Mouse (Mus musculus): Measurements from ENCODE around the gene Ddc.

Ddc gene

GRCm38 (mm10) chr11:11877891-11878277, 20.1 kb downstream of the Ddc start:
- no peak for DNase-seq (ENCODE audit: low spot score in 2 of 2)

GRCm38 (mm10) chr11:11876366-11876765, 21.6 kb downstream of the Ddc start:
- no peak for DNase-seq (ENCODE audit: low spot score in 2 of 2)

DNA sequence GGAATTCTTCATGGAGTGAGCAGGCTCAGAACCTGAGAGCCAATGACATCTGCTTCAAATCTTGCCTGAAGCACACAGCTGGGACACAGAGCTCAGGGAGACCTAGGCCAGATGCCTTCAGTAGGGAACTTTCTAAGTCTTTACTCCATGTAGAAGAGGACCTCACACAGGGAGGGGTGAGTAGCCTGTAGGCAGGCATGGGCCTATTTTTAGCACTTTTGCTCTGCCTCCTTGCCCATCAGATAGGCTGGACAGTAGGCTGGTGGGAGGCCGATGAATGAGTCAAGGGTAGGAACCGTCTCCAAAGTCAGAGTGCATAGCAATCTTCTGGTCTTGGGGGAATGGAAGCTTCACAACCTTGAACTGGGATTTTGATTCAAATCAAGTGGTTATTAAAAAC, 22.7 kb downstream of the Ddc start:
- no peak for DNase-seq (ENCODE audit: low spot score in 2 of 2)

- DNase-seq (ENCODE audit: low spot score in 2 of 2) = no peak
Observed at GRCm38 (mm10) chr11:11873023-11873908, 24.7 kb downstream of the Ddc start.

DNA sequence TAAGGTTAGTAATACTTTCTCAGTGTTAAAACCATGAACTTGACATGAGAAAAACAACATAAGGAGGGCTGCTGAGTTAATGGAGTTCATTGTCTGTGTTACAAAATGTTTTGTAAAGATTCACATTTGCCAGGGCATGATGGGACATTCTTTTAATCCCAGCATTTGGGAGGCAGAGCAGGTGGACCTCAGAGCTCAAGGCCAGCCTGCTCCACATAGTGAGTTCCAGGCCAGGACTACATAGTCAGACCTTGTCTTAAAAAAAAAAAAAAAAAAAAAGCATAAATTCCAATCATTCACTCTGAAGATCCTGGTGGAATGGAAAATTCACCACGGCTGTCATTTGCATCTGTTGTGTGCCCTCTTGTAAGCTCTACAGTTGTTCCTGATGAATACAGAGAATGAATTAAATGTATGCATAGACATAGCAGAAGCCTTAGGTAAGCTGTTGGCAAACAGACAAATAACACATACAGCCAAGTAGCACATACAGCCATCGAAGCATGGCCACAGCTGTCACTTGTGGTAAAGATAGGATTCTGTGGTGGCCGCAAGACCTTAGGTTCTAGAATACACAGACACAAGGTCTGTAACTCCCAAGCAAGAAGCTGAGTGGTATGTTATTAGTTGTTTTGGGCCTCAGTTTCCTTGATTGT, 25.7 kb downstream of the Ddc start:
- DNase-seq (ENCODE audit: low spot score in 2 of 2) = peak in 1 of 2 experiments; percentile 10

DNA sequence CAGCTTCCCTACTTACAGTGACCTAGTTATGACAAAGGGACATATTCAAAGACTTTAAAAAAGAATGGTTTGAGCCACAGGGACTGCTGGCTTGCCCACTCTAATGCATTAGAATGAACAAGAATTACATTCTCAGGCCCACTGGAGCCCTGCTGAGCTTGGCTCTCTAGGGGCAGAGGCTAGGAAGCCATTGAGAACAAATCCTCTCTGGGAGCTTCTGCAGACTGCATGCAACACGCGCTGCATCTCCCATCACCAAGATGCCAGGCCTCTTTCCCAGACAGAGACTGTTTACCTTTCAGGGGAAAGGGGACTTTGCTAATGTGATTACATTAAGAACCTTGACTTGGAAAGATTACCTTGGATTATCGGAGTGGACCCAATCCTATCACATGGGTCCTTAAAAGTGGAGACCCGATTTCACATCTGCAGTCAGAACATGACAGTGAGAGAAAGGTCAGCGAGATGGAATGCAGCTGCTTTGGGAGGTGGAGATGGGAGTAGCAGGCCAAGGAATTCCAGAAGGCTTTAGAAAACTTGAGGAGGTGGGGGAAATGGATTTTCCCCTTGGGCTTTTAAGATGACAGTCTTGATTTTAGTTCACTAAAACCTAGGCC, 26.6 kb downstream of the Ddc start:
- no peak for DNase-seq (ENCODE audit: low spot score in 2 of 2)

DNA sequence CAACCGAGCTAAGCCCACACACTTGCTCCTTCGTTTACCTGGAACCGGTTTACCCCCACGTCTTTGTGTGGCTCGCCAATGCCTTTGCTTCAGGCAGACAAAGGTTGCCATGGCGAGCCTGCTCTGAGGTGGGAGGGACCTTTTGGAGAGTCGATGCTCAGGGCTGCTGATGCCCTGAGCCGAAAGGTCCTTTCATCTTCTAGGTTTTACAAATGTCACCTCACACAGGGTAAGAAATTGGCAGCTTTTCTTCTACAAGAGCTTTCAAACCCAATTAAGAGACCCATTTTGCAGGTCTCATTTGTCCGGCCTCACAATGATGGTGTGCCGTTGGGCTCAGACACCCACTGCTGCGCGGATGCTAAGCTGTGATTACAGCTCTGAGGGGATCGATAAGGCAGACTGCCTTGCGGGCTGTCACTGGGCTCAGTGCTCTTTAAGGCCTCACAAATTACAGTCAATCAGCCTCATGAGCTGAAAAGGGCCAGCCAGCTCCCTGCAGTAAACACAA, 29.9 kb downstream of the Ddc start:
- DNase-seq (ENCODE audit: low spot score in 2 of 2) = no peak

- DNase-seq (ENCODE audit: low spot score in 2 of 2) = no peak
Observed at GRCm38 (mm10) chr11:11866696-11867095, 31.2 kb downstream of the Ddc start.

DNA sequence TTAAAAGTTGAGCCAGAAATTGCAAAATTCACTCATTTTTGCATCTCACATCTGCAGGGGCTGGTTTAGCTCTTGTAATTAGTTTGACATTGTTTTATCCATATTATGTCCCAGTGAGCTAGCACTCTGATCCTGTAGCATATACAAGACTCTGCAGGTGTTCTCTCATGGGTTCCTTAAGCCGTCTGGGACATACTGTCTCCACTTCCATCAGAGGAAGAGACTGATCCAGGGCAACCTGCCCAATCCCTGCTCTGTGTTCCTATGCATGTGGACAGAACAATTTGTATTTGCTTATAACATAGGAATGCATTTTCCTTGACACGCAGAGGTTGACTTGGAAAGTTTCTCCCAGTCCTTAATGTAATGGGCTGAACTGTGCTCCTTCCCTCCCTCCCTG, 32.8 kb downstream of the Ddc start:
- DNase-seq (ENCODE audit: low spot score in 2 of 2) = no peak

DNA sequence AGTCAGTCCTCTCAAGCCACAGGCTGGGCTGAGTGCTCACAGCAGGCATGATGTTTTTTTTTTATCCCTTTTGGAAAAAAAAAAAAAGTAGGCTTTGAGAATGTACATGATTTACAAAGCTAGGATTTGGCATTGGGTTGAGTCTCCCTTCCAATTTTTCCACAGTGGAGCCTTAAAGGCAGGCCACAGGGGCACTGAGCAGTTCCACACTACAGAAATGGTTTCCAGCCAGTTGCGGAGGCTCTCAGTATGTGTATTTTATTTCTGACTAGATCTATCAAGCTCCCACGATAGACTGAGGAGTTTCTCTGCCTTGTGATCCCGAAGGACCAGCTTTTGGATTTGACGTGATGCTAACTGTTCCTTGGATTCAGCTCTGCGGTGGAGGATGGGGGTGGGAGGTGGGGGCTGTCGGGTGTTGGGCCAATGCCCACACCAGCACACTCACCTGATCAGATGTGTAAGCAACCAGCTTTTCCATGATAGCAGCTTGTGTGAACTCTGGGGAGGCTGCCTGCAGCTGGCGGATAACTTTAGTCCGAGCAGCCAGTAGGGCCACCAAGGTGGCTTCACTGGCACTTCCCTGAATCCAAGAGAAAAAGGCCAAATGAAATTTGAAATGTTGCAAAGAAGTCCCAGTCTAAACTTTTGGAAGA, 33.4 kb downstream of the Ddc start:
- no peak for DNase-seq (ENCODE audit: low spot score in 2 of 2)

- DNase-seq (ENCODE audit: low spot score in 2 of 2) = no peak
Observed at GRCm38 (mm10) chr11:11862502-11862901, 35.4 kb downstream of the Ddc start.

DNA sequence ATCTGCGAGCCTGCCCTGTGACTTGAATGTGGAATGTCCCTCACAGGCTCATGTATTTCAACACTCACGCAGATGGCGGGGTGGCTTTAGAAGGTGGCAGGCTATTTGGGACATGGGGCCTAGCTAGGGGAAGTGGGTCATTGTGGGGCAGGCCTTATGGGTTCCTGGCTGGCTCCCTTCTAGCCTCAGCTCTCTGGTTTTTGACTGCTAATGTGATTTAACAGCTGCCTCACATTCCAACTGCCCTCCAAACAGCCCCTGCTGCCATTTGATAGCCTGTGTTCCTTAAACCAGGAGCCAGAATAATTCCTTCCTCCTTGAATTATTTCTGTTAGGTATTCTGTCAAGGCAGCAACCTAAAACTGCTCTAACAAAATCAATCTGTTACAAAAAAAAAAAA, 41.0 kb downstream of the Ddc start:
- DNase-seq (ENCODE audit: low spot score in 2 of 2) = no peak

DNA sequence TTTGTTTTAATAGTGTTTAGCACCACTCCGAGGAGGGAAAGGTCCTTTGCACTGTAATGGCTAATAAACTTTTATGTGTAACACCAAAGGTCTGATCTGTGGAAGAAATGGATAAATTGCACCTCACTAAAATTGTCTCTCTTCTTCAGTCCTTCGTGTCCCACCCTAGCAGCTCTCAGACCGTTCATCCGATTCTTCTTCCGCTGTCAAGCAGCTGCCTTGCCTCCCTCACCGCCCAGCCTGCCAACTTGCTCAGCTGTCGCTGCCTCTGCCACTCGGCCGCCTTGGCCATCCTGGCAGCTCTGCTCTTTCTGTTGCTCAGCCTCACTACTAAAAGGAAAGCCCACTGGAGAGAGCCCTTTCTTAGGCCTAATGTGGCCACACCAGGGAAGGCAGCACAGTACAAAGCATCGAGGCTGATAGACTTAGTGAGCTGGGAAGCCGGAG, 42.2 kb downstream of the Ddc start:
- DNase-seq (ENCODE audit: low spot score in 2 of 2) = no peak

DNA sequence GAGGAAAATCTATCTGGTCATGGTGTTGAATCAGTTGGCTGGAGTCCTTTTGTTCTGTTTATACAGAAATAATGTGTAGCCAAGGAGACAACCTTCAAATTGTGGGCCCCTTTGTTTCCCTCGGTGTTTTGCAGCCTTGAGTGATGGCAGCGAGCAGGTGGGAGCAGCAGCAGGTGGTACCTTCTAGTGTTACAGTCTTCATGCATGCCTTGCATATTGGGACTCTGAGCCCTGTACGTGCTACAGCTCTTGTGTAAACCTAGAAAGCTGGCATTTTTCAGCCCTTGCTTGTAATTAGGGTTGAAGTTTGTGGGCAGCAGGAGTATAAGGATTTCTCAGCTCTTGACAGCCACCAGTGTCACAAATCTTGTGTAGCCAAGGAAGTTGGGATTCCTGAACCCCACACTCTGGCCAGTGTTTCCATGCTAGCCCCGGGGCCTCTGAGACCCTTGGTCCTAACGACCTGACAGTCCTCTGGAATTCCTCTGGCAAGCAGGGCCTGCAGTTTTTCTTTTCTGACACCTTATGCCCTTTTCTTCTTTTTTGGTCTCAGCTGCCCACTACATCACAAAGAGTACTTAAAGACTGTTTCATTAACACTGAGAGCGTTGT, 42.8 kb downstream of the Ddc start:
- no peak for DNase-seq (ENCODE audit: low spot score in 2 of 2)

- DNase-seq (ENCODE audit: low spot score in 2 of 2) = no peak
Observed at GRCm38 (mm10) chr11:11853731-11854461, 44.0 kb downstream of the Ddc start.

GRCm38 (mm10) chr11:11851957-11852505, 45.9 kb downstream of the Ddc start:
- no peak for DNase-seq (ENCODE audit: low spot score in 2 of 2)

DNA sequence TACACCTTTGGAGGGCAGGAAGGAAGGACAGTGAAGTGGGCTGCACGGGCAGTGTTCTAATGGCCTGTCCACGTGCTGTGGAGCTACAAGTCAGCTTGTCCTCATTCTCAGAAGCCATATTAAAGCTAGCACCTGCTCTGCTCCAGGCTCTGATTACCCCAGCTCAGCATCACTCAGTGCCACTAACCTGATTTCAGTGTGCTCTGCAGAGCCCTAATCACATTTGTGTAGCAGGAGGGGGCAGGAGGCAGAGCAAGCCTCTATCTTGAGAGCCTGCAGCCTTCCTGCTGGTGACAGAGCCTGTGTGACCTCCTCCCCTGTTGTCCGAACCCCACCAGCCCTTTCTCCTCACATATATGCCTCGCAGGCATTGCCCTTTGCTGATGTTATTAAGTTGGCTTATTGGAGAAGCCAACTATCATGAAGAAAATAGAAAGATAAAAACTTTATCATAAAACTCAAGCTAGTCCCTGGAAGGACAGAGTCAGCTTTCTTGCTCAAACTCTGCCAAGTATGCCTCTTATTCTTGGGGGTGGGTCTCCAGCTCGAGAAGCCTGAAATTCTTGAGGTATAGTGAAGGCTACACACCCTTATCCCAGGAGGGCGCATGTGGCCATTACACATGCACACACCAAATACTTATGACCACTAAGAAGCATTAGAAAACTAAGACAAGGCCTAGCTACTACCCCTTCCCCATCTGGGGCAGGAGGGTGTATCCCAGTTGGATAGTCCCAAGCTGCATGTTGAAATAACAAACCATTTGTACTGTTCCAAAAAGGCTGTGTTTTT, 47.3 kb downstream of the Ddc start:
- DNase-seq (ENCODE audit: low spot score in 2 of 2) = no peak

DNA sequence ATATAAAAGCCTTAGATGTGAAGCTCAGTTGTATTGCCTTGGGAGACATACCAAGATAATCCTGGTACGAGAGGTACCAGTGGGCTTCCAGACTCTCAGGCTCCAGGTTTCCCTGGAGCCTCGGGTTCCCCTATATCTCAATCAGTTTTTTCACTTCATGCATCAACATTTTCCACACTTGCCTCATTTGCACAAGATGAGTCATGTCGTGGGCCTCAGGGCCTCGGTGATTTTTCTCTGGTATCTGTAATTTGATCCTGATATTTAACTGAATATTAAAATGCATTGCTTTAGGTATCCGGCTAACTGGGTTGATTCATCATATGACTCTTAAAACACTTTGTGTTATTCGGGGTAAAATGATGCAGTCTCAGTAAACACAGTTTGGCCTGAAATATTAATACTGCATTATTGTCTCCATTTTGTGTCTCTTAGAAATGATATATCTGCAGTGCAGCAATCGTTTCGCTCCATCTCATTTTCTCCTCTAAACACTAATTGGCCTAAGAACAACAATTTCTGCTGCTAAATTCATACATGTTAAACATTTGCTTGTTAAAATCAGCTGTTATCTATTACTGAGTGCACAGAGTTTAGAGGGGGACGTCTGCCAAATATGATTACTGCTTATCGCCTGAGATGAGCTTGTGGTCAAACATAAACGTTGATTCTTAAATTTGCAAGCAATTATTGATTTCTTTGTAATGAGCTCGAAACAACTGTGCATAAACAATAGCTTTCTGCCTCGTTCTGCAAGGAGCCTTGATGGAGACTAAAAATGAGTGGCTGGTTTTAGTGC, 48.2 kb downstream of the Ddc start:
- DNase-seq (ENCODE audit: low spot score in 2 of 2) = no peak

DNA sequence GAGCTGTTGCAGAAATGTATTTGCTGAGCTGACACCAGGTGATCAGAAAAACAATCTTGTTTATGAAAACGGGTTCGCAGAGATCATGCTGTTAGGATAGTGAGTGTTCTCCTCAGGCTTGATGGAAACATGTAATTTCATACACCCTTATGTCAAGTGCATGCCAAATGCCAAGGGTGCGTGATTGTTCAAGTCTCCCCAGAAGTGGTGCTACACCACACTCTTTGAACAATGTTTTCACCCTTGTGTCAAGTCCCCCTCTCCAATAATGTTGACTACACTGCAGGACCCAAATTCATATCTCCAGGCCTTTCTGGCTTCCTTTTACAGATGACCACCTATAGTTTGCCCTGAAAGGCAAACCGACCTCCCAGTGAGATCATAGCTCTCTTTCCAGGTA, 49.5 kb downstream of the Ddc start:
- DNase-seq (ENCODE audit: low spot score in 2 of 2) = no peak
